In the genomic region with DNA sequence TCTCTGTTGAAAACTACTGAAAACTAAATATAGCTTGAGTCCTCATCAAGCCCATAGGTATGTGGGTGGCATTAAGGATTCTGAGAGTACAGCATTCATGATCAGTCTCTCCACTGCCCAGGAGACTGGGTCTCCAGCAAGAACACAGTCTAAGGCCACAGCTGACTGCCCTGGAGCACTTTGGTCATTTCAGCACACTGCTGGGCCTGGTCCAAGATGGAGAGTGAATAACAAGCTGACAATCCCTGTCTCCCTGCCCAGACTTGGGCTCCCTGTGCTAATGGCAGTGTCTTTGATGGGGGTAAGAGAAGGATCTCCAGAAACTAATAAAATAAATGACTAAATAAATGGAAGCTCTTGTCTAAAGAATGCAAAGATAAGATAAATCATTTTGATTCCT, we compare ENCODE assay signal across 10 mouse cellular contexts. TPM values are rescaled to one million over a fixed set of nuclear protein-coding genes. Genes with fewer than 3 reads are reported as not detected.
DNase-seq lines count a peak whose midpoint lies in the region; ATAC-seq and TF ChIP-seq lines count a peak whose summit lies in the region.
"Had no signal": no experiment of that assay in that cellular context is flagged by ENCODE, and none has a peak within 500 bp of the region (broad histone marks: within the 10 kb centered on the region; RNA-seq: fewer than 3 reads in every experiment).

No protein-coding gene starts in this region.

- H3K79me2 ChIP-seq in heart, adult 2 months (replicated peaks; ENCODE audit: control insufficient read depth, insufficient read depth, low read length), result no peaks in the 10 kb centered on the region

- H3K9me3 ChIP-seq in heart, embryonic 11.5 days (replicated peaks; ENCODE audit: control insufficient read depth, low read length), result no peaks in the 10 kb centered on the region
- no peaks in the 10 kb centered on the region for H3K9me3 ChIP-seq in embryonic facial prominence, embryonic 15.5 days (replicated peaks)
- H3K9me3 ChIP-seq: heart, embryonic 15.5 days; megakaryocyte, embryonic 14.5 days had no signal

- H3K27ac ChIP-seq in heart, adult 2 months, result no peak overlapping the region
- no peak overlapping the region for H3K27ac ChIP-seq in heart, embryonic 11.5 days (ENCODE audit: low read depth, low read length)
- 0 out of 2 replicates have a peak overlapping the region, but pooled peaks have one; percentile 4 for H3K27ac ChIP-seq in embryonic facial prominence, embryonic 15.5 days (replicated peaks)
- H3K27ac ChIP-seq: heart, embryonic 15.5 days had no signal

- no peak overlapping the region for H3K9ac ChIP-seq in heart, adult 2 months (ENCODE audit: low read depth, low read length)
- no peak overlapping the region for H3K9ac ChIP-seq in heart, embryonic 11.5 days (ENCODE audit: low read depth, low read length)
- H3K9ac ChIP-seq in embryonic facial prominence, embryonic 15.5 days, result no peak overlapping the region
- H3K9ac ChIP-seq: heart, embryonic 15.5 days had no signal

- no peak for ATAC-seq in heart, embryonic 11.5 days (replicated peaks; ENCODE audit: insufficient number of reproducible peaks, low FRiP score, low TSS enrichment)
- ATAC-seq in embryonic facial prominence, embryonic 15.5 days (ENCODE audit: insufficient number of reproducible peaks, low FRiP score, low TSS enrichment, low read depth), result no peak
- ATAC-seq in megakaryocyte, adult 5-6 weeks (ENCODE audit: poor library complexity, severe bottlenecking), result no peak
- no peak for ATAC-seq in monocyte, adult 5-6 weeks (replicated peaks; ENCODE audit: insufficient number of reproducible peaks, low FRiP score, low TSS enrichment, poor library complexity, severe bottlenecking)

- TF ChIP-seq EP300 in heart, adult 2 months (IDR thresholded peaks at IDR 0.05; ENCODE audit: insufficient read depth, low read depth, low read length), result no peak

- DNase-seq in heart, adult 2 months, result peak; percentile 24 to 26
- DNase-seq in adipocyte (ENCODE audit: low spot score), result peak; percentile 64
- DNase-seq in kidney, adult 8-10 months, result peak; percentile 41 to 57
- DNase-seq in thymus, adult 18-20 months, result no peak

- TF ChIP-seq CTCF in heart, adult 2 months (IDR thresholded peaks at IDR 0.05), result no peak

- H3K27me3 ChIP-seq in heart, adult 2 months (ENCODE audit: control insufficient read depth, insufficient read depth, low read length), result no peaks in the 10 kb centered on the region
- no peaks in the 10 kb centered on the region for H3K27me3 ChIP-seq in heart, embryonic 11.5 days (ENCODE audit: control insufficient read depth, insufficient read depth, low read length)
- no peaks in the 10 kb centered on the region for H3K27me3 ChIP-seq in embryonic facial prominence, embryonic 15.5 days
- H3K27me3 ChIP-seq: heart, embryonic 15.5 days; megakaryocyte, embryonic 14.5 days had no signal

- intact Hi-C loops in heart, adult 2 months (cut with DNase I), result no loop called here

- H3K4me3 ChIP-seq in heart, adult 2 months, result no peak overlapping the region
- H3K4me3 ChIP-seq in heart, embryonic 11.5 days (ENCODE audit: low read depth, low read length), result no peak overlapping the region
- H3K4me3 ChIP-seq in embryonic facial prominence, embryonic 15.5 days (replicated peaks), result no peak overlapping the region
- H3K4me3 ChIP-seq: heart, embryonic 15.5 days; megakaryocyte, embryonic 14.5 days had no signal

- H3K4me1 ChIP-seq in heart, adult 2 months (ENCODE audit: control insufficient read depth, insufficient read depth, low read length), result no peaks in the 10 kb centered on the region
- H3K4me1 ChIP-seq in heart, embryonic 11.5 days (ENCODE audit: control insufficient read depth, insufficient read depth, low read length), result peaks cover 14% of the 10 kb centered on the region; the same call in 1 of the 2 replicates
- H3K4me1 ChIP-seq in embryonic facial prominence, embryonic 15.5 days, result peaks cover 20% of the 10 kb centered on the region; the same call in 1 of the 2 replicates
- H3K4me1 ChIP-seq: megakaryocyte, embryonic 14.5 days had no signal

- no peak for TF ChIP-seq POLR2A in heart, adult 2 months (IDR thresholded peaks at IDR 0.05; ENCODE audit: insufficient read depth, low read depth, low read length)

- H3K4me2 ChIP-seq in heart, embryonic 11.5 days, result no peak overlapping the region
- H3K4me2 ChIP-seq in embryonic facial prominence, embryonic 15.5 days (replicated peaks), result no peak overlapping the region
- H3K4me2 ChIP-seq: heart, embryonic 15.5 days had no signal

- H3K36me3 ChIP-seq in heart, adult 2 months (ENCODE audit: control insufficient read depth, insufficient read depth, low read length), result no peaks in the 10 kb centered on the region
- H3K36me3 ChIP-seq in heart, embryonic 11.5 days (ENCODE audit: control insufficient read depth, insufficient read depth, low read length), result no peaks in the 10 kb centered on the region
- no peaks in the 10 kb centered on the region for H3K36me3 ChIP-seq in embryonic facial prominence, embryonic 15.5 days
- H3K36me3 ChIP-seq: heart, embryonic 15.5 days had no signal

RNA-seq across cellular contexts. Expression of gene Plxna2, which starts 30.5 kb away (rescaled TPM):
- 10 to 100 TPM; 22.6 to 30.6 TPM for total RNA-seq in heart, adult 2 months (2021)
- polyA plus RNA-seq in heart, adult 2 months (2012; rRNA removed), result 9.8 and 16.7 TPM in 2 replicates
- polyA plus RNA-seq in heart, embryonic 11.5 days (2014; fragmentation: Nextera tagmentation; extraction: Ambion mirVana), result 6.4 and 6.7 TPM in 2 replicates
- 11.0 and 11.5 TPM in 2 replicates for polyA plus RNA-seq in embryonic facial prominence, embryonic 15.5 days (2015; fragmentation: Nextera tagmentation; extraction: Ambion mirVana)
- total RNA-seq in megakaryocyte, adult 5-6 weeks (2015), result not detected in 2 replicates
- 0.18 TPM in 1 of 2 replicates, not detected in the other for total RNA-seq in megakaryocyte, adult 5-6 weeks (2017)
- total RNA-seq in monocyte, adult 5-6 weeks (2017), result not detected in 3 replicates

Comparison
In these comparisons a context has a peak if more than half of its experiments do, and no peak if none do; other contexts are left out.
1. DNase-seq: peak in heart, adult 2 months (2 of 2), adipocyte (single experiment) and kidney, adult 8-10 months (2 of 2); none in thymus, adult 18-20 months (0 of 2).
2. RNA of gene Plxna2, which starts 30.5 kb away (total RNA-seq): 22.6 to 30.6 TPM in heart, adult 2 months; 0.18 TPM in megakaryocyte, adult 5-6 weeks and not detected in monocyte, adult 5-6 weeks; every median in the first group is over 10 times any median in the second.